Mouse (Mus musculus) adrenal gland, adult 8-10 months (tissue): Measurements from ENCODE around the gene 1700007K13Rik. TPM values are rescaled to one million over a fixed set of nuclear protein-coding genes. Genes with fewer than 3 reads are reported as not detected.

ENCODE experiments used
- DNase-seq: peaks from one replicate; pipeline ENCODE4 v3.0.0; 2022
- total RNA-seq, 4 experiments: library from RNA; stranded (reverse); gene quantifications; 2 replicates each; pipeline ENCODE4 v1.2.4; 2022

Gene 1700007K13Rik
- total RNA-seq, 4 experiments from 2014 or later: 0.49 to 0.99 (median 0.89) TPM; not detected in 1

DNA sequence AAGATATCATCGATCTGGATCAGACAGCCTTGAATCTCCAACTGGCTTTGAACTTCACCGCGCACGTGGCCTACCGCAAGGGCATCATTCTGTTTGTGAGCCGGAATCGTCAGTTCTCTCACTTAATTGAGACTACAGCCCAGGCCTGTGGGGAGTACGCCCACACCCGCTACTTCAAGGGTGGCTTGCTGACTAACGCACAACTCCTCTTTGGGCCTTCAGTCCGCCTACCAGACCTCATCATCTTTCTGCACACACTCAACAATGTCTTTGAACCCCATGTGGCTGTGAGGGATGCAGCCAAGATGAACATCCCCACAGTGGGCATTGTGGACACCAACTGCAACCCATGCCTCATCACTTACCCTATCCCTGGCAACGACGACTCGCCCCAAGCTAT is 3.3 kb upstream of the 1700007K13Rik start:
- no peak for DNase-seq

DNA sequence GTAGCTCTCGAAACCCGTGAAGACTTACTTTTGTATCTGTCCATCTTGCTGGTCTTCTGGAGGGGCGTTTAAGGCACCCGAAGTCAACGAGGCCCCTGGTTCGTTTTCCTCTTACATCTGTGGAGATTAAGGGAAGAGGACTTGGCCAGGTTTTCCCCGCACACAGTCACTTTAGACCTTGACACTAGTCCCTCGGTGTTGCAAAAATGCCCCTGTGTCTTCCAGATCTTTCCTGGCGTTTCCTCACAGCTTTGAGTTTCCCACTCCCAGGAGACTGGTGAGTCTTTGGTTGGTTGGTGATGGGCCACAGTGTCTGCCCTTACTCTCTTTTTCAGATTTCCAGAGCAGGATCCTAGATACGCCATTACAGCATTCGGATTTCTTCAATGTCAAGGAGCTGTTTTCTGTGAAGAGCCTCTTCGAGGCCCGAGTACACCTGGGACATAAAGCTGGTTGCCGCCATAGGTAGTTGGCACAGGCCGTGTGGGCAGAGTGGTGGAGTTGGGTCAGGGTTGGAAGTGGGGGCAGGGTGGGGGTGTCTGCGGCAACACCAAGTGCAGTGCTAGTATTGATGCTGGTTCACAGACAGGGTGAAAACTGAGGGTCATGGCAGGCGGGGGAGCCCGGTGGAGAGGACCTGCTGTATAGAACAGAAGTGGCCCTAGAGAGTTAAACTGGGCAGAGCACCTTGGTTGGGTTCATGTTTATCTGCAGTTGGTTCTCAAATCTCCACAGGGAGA is 2.5 kb upstream of the 1700007K13Rik start:
- no peak for DNase-seq

DNA sequence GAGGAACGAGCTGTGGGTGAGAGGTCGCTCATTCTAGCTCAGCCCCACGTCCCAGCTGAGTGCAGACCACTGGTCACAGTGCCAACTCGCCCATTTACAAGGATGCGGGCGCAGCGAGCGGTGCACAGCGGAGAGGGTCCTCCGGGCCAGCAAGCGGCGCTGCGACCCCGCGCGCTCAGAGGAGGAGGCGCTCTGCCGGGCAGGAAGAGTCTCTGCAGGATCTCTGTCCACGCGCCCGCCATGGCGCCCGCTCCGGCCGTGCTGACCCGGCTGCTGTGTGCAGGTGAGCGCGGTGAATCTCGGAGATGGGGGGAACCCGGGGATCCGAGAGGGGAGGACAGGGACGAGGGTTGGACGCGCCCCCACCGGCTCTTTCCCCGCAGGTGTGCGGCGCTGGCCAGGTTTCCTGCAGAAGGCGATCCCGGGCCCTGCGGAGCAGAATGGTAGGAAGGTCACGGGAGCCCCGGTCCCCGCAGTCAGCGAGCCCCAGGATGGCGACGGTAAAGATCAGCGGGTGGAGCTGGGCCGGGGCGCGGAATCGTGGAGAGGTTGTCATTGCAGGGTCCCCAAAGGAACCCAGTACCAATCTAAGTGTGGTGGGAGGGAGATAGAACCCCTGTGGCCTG is 1.8 kb upstream of the 1700007K13Rik start, which contains the start of gene Mrps2:
Mrps2 (plus strand) TSS at position 207 of the 626 bp plus-strand sequence.
- DNase-seq: peak; percentile 72

DNA sequence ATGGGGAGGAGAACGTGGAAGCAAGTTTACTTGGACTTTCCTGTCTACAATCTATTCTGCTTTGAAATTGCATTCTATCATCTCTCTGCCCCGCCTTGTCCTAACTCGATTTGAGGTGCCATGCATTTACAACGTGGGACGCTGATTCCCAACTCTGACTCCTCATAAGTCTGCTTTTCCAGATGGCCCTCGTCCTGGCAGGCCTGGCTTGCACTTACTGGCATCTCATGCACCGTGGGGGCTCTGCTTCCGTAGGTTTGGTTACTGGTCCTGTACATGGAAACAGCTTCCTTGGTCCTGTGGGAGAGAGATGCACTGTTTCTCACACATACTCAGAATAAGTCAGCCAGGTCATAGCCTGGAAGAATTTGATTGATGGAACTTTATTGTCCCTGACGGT is 1.2 kb downstream of the 1700007K13Rik start:
- no peak for DNase-seq

DNA sequence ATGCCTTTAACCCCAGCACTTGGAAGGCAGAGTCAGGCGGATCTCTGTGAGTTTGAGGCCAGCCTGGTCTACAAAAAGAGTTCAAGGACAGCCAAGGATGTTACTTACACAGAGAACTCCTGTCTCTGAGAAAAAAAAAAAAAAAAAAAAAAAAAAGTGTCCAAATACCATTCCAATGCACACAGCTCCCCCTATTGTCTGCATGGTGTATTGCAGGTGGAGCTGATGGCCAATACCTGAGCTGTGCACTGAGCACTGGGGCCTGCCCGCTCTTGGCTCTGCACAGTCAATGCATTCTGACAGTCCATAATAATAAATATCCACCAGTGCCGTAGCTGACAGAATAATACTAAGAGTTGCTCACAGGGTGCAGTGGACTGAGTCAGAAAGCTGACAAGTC is 2.2 kb downstream of the 1700007K13Rik start:
- no peak for DNase-seq

DNA sequence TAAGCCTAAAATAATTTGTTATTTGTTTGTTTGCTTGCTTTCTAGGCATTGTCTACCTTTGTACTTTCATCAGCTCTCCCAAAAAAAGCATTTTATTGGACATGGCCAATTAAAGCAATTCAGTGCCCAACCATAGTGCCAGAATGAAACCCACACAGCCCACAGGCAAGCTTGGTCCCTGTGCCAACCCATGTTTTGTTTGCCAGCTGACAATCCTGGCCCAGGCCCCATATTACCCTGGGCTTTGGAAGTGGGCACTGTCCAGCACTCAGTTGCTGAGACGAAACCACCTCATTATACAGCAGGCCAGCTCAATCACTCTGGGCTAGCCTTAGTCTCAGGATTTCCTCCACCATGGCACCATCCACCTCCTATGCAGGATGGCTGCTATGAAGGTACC is 9.5 kb downstream of the 1700007K13Rik start:
- no peak for DNase-seq

DNA sequence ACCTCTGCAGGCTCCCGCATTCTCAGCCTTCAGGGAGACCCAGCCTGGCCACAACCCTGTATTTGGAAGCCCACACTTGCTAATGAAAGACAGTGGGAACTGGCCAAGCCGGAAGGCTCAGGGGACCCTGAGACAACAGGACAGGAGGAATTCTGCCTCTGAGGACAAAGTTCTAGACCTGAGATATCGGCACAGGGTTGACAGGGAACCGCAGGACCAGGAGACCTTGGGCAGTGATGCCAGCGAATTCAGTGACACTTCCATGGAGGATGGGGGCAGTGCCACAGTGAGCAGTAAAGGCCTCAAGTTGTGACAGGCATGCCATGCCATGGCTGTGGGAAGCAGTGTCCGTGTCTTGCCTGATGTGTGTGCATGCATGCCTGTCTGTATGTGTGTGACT is 12.6 kb downstream of the 1700007K13Rik start:
- no peak for DNase-seq

DNA sequence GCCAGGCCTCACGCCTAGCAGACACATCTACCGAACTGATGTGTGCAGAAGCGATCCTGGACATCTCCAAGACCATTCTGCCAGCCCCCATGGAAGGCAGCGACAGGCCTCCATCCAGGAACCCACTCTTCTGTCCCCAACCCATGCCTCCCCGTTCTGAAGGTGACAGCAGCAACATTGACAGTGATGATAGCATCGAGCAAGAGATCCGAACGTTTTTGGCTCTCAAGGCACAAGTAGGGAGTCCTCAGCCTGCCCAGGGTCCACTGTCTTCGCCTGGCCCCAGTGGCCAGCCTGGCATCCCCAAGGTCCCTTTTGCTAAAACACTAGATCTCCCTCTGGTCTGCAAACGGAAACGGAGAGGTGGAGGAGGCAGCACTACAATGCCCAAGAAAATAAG is 14.5 kb downstream of the 1700007K13Rik start:
- no peak for DNase-seq

DNA sequence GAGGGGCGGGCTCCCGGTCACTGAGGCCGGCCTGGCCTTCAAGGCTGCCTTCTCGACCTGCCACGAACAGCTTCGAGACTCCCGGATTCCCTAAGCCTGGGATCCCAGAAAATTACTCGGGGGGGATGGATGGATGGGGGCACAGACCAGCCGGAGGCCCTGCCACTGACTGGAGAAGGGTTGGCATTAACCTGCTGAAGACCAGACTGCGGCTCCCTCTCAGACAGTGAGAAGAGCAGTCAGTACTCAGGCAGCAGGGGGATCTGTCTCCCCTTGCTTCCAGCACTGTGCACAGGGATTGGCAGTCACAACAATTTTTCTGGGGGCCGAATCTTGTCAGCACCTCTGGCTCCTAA is 18.8 kb downstream of the 1700007K13Rik start:
- DNase-seq: no peak

DNA sequence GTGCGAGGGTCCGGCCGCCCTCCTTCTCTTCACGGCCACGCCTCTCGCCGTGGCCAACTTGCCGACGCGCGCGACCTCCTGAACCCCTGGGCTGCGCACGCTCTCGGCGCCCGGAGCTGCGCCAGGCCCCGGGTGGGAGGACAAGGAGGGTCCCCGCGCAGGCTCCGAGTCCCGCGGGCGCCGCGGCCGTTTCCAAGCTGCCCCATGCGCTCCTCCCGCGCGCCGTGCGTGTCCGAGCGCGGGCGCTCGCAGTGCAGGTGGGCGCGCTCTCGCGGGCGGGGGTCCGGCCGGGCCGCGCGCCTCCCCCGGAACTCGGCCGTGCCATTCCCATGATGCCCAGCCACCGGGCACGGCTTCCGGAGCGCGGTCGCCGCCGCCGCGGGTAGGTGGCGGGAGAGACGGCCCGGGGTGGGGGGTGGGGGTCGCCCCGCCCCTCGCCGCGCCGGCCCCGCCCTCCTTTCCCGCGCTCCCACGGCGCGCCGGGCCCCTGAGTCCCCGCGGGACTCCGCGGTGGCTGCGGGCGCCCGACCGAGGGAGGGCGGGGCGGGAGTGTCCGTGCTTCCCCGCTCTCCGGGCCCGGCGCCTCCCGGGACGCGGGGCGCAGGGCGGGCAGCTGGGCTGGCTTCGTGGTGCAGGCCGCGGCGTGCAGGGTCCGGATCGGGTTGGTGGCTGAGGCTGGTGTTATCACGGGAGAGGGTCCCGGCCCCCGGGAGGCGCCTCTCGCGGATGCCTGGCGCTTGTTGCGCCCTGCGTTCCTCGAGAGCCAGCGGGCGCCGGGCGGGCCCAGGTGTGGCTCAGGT is 19.4 kb downstream of the 1700007K13Rik start, which contains the start of gene Ppp1r26:
Ppp1r26 (plus strand) TSS at position 286 of the 800 bp plus-strand sequence.
- DNase-seq: peak; percentile 21

DNA sequence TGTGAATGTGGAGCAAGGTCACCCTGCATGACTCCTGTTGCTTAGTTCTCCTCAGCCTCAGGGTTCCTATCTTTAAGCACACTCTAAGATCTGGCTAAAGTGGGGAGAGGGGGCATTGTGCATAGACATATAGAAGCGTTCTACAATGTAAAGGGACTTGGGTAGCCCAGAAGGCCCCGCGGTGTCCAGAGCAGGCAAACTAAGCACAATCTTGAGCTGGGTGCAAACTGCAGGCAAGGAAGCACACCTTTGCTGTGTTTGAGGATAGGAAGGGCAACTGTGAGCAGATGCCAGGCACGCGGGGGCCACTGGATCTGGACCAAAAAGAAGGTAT is 20.0 kb downstream of the 1700007K13Rik start:
- DNase-seq: no peak

DNA sequence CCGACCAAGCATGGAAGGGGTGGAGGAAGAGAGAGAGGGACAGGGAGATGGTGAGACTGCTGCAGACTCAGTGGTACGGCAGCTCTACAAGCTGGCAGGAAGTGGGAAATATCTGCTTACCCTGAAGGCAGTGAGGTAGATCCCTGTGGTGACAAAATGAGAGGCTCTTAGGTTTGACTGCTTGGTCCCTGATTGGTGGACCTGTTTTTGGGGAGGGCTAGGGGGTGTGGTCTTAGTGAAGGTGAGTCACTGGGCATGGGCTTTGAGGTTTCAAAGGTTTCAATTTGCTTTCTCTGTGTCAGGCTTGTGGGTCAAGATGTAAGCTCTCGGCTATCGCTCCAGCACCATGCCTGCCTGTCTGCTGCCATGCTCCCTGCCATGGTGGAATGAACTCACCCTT is 21.1 kb downstream of the 1700007K13Rik start:
- DNase-seq: no peak

DNA sequence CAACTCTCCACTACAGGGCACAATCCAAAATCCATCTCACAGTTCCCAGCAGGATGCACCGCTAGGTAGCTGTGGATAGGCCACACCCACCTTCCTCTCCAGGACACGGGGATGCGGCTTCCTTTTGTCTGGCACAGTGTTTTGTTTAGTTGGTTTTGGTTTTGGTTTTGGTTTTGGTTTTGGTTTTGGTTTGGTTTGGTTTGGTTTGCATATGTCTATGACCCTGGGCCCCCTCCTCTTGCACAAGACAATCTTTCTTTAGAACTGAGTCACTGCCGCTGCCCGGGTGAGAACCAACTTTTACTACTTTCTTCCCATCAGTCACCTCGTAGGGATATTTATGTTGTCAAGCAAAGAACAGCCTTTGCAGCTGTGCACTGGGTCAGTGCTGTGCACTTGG is 25.3 kb downstream of the 1700007K13Rik start:
- no peak for DNase-seq

DNA sequence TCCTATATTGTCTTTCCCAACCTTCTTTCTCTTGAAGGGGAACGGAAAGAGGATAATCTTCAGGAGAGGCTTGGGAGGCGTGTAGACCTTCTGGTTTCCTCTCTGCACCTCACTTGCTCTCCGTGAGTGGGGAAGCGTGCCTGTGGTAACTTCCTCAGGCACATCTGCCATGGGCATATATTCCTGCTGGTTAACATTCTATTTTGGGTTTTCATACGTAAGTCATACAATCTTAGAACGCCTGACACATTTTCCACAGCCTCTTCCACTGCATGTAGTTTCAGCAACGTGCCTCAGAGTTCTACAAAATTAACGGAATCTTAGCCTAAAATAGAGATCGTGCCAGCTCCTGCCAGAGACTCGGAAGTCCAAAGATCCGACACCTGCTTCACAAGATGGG is 30.7 kb downstream of the 1700007K13Rik start:
- no peak for DNase-seq

DNA sequence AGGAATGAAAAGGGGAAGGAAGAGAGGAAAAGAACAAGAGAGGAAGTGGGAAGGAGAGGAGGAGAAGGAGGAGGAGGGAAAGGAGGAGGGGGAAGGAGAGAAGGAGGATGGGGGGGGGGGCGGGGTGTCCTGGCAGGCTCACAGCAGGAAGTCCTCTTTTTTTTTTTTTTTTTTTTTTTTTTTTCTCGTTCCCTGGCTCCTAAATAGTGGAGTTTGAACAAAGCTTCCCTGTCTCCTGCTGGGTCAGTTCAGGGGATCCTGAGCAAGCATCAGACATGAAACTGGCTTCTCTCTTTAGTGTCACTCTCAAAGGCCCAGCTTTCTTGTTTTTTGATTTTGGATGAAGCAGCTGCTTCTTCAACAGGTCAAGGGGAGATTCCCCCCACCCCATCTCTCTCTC is 32.6 kb downstream of the 1700007K13Rik start:
- no peak for DNase-seq

DNA sequence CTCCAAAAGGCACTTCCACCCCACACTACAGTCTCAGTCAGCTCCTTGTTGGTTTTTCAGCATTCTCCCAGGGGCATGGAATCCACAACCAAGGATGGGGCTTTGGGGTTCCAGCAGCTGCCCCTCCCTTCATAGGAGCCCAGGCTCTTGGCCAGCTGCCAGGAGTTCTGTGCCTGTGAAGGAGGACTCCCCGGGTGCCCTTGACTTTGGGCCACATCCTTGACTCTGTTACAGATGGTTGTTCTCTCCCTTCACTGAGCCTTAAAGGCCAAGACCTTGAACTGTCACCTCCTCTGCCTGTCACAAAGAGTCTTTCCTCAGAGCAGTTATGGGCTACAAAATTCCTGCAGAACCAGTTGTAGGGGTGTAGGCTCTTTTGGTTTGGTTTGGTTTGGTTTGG is 33.3 kb downstream of the 1700007K13Rik start:
- peak; percentile 78 for DNase-seq

DNA sequence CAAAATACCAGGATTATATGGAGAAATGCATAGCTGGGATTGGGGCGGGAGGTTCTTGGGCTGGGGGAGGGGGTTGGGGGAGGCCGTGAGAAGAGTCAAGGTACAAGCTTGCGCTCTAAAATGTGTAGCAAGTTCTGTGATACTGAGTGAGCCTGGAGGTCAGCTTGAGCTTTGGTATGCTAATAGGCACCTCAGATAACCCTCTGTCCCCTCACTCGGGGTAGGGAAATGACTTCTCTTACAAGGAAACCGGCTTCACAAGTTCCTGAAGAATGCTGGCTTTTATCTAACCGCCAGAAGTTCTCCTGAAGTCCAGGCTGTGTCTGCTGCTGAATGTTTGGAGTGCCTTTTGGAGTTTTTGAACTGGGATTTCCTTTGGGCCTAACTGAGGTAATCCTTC is 35.3 kb downstream of the 1700007K13Rik start:
- no peak for DNase-seq

DNA sequence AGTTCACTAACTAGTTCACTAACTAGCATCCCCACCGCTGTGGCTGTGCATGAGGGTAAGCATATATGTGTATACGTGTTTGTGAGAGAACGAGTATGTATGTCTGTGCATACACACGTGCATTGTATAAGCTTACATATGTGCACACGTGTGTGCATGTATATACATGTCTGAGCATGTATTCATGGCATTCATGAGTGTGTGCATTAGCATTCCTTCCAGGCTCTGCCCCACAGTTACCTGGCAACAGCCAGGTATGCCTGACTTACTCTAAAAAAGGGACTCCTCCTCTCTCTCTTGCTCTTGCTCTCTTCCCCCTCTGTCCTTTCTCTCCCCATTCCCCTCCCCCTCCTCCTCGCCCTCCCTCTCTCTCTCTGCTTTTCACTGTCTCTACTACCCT is 38.9 kb downstream of the 1700007K13Rik start:
- DNase-seq: no peak

DNA sequence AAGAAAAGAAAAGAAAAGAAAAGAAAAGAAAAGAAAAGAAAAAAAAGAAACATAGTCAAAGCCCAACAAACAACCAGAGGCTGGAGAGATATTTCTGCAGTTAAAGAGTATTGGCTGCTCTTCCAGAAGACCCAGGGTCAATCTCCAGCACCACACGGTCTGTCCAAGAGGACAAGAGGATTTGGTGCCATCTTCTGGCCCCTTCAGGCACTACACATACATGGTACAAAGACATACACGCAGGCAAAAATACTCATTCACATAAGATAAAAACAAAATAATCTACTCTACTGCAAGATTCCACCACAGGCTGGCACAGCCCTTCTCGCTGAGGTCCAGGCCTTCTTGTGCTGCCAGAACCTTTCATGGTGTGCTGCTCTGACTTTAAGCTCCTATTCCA is 43.0 kb downstream of the 1700007K13Rik start:
- DNase-seq: peak; percentile 29

DNA sequence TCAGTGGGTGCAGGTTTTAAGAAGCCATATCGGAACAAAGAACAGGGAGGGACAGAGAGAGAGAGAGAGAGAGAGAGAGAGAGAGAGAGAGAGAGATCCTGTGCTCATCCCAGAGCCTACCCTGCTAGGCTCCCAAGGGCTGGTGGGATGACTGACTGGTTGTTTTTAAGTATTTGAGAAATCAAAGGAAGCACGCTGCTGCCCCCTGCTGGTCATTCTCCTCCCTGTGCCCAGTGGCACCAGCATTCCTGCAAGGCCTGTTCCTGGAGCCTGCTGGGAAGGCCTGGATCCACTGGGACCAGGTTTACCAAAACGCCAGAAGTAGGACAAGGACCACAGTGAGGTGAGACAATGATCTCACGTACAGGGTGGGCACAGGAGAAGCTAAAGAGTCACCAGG is 46.2 kb downstream of the 1700007K13Rik start:
- peak; percentile 68 for DNase-seq

DNA sequence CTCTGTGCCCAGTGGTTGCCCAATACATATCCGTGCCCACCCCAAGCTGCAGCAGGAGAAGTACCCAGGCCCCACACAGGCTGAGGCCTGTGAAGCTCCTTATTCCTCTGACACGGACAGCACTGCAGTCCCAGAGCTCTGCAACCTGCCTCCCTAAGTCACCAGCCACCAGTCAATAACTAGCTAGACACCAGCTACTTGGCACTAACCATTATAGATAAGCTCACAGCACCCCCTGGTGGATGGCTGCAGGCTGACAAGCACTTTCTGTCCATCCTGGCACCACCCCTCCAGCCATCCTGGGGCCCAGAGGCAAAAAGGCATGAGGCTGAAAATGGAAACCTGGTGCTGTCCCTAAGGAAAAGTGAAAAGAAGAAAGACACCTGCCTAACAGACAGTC is 48.1 kb downstream of the 1700007K13Rik start:
- peak; percentile 76 for DNase-seq

DNA sequence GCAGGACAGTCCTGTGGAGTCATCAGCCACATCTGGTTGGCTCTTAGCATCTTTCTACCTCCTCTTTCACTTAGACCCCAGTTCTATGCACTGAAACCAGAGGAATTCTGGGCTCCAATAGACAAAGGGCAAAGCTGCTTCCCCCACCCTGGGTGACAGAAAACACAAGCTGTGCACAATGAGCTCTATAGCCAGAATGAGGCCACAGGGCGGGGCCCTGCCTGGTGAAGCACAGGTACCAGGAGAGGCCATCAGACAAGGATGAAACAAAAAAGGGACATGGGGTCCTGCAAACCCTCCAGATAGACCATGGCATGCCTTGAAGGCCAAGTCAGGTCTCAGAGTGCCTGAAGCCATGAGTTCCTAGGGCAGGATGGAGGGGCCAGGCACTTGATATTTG is 49.6 kb downstream of the 1700007K13Rik start:
- no peak for DNase-seq

DNA sequence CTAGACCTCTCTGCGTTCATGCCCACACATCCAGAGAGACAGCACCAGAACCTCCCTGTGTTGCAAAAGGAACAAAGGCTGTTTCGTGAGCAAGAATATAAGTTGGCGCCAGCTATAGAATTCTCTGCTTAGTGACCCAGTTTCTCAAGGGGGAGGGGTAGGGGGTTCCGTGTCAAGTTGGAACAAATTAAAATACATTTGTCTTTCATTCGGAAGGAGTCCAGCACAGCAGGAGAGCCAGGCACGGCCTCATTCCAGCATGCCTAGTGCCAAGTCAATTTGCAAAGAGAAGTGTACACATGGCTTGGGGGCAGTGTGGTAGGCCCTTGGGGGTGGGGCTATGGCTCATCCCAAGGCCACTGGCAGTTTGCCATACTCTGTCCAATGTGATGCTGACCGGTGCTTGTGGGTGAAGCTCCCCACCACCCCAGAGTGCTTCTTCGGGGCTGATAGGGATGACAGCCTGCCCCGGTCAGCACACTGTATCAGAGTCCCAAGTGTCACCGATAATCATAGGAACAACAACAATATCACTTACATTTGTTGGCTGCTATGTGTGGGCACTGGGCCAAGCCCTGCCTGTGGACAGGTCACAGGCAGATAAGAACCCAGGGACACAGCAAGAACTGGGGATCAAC is 50.6 kb downstream of the 1700007K13Rik start:
- DNase-seq: peak; percentile 68
